Mouse (Mus musculus): ENCODE measurements around the gene Hinfp.

DNA sequence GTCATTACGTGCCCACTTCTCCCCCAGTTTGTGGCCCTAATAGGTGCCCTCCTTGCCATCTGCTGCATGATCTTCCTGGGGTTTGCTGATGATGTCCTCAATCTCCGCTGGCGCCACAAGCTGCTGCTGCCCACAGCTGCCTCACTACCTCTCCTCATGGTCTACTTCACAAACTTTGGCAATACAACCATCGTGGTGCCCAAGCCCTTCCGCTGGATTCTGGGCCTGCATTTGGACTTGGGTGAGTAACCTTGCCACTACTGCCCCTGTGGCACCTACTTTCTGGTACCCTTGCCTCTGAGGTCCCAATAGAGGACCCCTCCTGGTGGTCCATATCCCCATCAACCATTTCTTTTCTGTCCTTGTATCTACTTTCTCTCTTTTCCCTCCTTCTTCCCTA is 22.5 kb upstream of the Hinfp start:
- no peak for TF ChIP-seq GATA2 (IDR thresholded peaks at IDR 0.05; ENCODE audit: borderline replicate concordance, low read depth, low read length)
- no peak for TF ChIP-seq CTCF (IDR thresholded peaks at IDR 0.05; ENCODE audit: low read depth, low read length)
- no peak for TF ChIP-seq POLR2AphosphoS5 (IDR thresholded peaks at IDR 0.05; ENCODE audit: insufficient replicate concordance, low read depth, low read length)
- TF ChIP-seq GATA1 (IDR thresholded peaks at IDR 0.05; ENCODE audit: borderline replicate concordance, low read length), result no peak
- TF ChIP-seq TAL1 (conservative IDR thresholded peaks at IDR 0.05; ENCODE audit: low read depth, low read length), result no peak

Measured in G1E (cell line).